Mouse (Mus musculus): ENCODE data around the gene Ntn4.
A peak's percentile ranks its signal among the peaks of the same experiment; 100 is the strongest.

The Ntn4 gene

DNA sequence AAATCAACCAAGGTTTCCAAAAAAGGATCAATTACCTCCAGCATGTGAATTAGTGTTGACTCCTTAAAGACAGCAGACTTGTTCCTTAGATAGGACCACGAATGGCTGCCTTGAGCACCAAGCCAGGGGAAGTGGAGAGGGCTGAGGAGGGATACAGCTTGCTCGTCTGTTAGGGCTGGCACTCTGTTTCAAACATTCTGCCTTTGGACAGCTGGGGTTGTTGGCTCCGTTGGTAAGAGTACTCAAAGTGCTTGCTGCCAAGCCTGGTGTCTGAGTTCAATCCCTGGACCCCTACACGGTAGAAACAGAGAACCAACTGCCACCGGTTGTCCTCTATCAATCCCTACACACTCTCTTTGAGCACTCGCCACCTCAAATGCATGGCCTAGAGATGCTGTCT is 90.0 kb downstream of the Ntn4 start:
- DNase-seq (ENCODE audit: low spot score) = no peak

DNA sequence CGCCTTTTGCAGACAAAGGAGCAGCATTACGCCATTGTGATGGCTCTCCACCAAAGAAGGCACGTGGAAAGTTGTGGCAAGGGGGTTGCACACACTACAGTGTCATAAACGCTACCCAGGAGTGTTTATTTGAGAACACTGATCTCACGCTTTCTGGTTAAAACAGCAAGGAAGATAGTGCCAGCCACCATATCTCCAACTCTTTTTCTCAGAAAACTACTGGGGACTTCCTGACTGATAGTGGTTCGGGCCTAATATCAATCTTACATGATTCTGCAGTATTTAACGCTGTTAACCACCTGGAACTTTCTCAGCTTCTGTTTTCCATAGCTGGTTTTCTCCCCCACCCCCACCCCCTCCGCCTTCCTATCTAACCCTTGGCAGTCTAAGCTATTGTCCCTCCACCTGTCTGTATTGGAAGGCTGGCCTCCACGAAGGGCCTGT is 90.8 kb downstream of the Ntn4 start:
- DNase-seq (ENCODE audit: low spot score) = no peak

DNA sequence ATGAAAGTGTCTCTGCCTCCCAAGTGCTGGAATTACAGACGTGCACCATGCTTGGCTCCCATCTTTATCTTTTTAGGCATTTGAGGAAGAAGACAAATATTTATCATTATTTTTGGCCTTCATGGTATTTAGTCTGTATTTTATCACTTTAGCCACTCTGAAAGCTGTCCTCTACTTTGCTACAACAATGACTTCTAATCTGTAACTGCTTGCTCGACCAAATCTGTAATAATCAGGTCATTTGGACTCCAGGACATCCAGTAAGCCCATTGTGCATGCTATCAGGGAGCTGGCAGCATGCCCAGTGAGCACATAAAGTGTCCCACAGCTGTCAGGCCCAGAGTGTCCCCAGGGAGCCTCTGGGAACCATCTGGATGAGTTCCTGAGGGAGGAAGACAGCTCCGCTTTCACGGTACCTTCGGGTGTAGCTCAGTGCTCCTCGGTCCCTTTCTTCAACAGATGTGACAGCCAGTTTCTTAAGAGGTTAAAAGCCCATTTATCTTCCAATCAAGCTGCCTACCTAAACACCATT is 95.7 kb downstream of the Ntn4 start:
- DNase-seq (ENCODE audit: low spot score) = no peak

DNA sequence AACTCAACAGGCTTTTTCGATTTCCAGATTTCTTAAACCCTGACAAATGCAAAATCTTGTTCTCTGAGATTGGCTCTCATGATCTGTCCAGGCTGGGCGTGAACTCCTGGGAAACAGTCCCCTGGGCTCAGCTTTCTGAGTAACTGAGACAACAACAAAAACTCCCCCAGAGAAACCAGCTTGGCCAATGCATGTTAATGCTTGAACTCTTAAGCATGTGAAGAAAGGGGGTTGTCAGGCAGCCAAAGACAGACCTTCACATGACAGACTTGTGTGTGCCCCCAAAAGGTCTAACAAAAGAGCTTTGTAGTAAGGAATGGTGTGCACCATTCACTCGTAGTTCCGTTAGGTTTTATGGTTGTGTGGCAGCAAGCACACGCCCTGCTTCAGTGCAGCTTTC is 96.6 kb downstream of the Ntn4 start:
- no peak for DNase-seq (ENCODE audit: low spot score)

DNA sequence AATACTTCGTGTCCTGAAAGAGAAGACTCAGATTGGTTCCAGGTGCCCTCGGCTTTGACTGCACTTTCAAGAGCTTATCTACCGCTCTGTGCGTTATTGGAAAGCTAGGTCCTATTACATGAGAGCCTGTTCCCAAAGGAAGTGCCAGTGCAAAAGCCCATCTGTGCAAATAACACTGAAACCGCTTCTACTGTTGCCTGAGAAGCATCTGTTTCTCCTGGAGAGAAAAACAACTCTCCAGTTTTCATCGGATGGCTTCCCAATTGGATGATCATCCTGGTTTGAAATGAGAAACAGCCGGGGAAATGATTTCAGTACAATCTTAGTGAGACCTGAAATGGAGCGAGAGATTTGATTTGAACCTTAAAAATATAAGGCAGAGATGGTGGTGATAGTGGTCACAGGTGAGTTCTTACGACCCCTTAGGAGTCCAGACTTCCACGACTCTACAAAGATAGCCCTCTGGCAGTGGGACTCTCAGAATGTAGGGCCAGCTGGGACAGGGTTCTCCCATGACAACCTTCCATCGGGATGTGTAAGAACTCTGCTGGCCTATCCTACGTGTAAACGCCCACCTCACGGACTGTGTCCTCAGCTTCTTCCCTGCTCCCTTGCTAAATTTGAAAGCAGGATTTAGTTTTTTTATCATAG is 101.1 kb downstream of the Ntn4 start:
- no peak for DNase-seq (ENCODE audit: low spot score)

DNA sequence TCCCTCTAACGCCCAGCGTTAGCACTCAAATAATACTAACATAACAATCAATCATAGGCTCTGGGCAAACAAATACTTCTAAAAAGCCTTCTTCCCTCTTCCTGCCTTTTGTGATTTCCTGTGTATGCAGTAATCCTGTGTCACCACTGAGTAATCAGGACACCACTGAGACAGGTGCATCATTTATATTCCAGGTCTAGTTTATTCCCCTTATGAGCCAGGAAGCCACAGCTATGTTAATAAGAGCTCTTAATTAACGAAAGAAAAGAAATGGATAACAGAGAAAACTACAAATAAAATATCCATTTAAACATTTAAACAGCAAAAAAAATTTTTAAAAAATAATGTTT is 101.6 kb downstream of the Ntn4 start:
- no peak for DNase-seq (ENCODE audit: low spot score)

DNA sequence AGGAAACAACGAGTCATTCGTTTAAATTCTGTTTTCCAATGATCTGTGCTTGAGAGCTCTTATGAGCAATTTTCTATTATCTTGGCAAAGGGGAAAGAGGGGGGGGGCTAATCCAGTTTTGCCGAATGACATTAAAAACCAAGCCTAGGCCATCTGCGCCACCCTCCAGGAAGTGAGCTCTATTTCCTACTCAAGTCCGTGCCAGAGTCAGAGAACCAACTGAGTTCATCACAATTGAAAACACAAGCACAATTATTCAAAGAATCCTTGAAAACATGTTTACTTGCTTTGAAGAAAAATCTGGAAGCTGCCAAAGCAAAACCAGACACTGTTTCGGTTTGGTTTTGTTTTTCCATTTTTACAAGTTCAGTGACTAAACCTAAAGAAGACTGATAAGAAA is 102.1 kb downstream of the Ntn4 start:
- no peak for DNase-seq (ENCODE audit: low spot score)

DNA sequence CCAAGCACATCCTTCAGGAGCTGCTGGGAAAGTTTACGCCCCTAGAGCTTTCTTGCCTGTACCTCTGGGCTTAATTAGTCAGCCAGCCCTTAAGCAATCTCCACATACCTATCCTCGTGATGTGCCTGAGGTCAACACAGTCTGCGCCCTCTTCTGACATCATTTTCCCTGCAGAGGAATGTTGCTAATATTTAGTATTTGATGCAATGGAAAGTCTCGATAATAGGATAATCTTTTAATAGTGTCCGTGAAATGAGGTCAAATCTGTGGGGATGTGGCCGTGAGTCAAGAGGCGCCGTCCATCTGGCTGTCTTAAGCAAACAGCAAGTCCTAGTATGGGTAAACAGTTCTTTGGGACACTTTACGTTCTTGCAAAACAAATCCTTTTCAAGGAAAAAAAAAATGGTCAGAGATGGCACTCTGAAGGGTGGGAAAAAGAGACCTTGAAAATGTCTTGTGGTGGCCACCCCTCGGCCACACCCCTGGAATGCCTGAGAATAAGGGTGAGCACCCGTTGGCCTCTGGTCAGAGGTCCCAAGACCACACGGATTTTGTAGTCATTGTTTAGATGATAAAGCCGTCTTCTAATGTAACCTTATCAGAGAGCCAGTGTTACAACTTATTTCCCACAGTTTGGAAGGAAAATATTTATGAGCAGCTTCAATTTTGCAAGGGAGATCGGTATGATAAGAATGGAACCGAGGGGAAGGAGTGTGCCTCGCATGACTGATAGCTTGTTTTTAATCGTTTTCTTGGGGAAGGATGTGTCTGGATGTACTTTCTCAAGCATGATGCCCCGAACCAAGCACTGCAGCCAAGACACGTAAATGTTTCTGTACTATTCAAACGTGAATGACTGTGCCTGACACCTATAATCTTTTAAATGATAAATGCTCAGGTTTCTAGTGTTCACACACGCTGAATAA is 109.0 kb downstream of the Ntn4 start:
- no peak for DNase-seq (ENCODE audit: low spot score)

DNA sequence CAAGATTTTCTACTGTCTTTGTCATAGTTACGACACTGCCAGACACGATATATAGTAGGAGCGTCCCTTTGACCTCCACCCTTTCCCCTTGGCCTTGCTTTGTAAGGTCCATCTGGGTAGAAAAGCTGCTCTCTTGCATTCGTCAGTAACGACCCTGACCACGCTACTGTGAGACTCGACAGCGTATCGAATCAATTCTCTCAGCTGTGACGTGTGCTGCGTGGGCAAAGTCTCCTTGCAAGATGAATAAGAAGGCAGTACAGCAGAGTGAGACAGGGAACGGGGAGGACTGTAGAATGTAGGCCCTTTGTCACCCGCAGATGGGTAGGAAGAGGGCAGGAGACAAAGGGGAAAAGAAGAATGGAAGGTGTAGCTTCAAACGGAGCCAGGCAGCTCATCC is 110.8 kb downstream of the Ntn4 start:
- DNase-seq (ENCODE audit: low spot score) = no peak

DNA sequence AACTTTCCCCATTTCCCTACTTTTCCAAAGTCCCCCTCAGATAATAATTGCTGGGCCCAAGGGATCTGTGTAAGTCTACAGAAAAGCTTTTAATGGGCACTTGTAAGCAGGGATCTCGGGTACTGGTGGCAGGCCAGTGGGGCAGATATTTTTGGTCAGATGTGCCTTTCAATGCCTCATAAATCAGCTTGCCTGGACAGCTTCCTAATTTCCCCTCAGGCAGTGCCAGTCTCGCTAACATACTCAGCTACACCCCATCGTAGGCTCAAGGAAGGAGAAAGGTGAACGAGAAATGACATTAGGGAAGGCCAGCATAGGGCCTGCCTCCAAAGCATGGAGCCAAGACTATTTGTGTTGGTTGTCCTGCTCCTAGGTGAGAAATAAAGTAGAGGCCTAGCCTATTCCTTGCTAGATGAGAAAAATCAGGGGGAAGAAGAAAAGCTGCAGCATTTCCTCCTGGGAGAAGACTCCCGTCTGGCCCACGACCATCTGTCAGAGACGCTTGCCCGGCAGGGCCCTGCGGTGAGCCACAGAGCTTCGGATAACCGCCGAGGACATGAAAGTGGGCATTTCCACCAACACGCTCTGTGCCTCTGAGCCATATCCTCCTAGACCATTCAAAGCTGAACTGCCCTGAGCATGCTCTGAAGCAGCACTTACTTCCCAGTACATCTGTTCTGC is 113.4 kb downstream of the Ntn4 start:
- no peak for DNase-seq (ENCODE audit: low spot score)

DNA sequence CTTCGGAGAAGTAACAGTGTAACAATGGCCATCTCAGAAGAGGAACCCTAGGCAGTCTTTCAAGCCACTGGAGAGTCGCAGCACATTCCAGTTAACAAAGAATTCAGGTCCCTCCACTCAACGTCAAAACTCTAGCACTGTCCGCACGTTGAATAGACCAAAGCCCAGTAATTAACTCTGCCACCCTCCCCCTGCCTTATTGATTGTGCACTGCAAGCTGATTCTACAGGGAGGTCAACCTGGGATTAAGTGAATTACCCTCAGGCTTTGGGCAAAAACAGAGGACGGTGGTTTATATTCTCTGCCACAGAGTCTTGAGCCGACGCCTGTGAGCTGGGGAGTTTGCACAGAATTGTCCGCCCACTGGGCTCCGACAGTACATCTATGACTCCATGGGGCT is 115.7 kb downstream of the Ntn4 start:
- DNase-seq (ENCODE audit: low spot score) = no peak

DNA sequence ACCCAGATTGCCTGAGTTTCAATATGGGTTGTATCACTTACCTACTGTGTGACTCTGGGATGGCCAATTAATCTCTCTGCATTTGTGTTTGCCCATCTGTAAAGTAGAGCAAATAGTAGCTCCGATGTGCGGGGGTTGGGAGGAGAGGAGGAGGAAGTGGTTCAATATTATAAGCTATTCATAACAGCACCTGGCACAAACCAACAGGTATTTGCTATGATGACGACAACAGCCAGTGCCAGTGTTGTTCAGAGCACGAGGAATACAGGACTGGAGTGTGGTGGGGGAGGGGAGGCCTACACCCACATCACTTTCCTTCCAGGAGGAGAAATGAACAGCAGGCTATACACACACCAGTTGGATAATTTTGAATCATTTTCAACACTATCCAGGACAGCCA is 119.2 kb downstream of the Ntn4 start:
- no peak for DNase-seq (ENCODE audit: low spot score)

DNA sequence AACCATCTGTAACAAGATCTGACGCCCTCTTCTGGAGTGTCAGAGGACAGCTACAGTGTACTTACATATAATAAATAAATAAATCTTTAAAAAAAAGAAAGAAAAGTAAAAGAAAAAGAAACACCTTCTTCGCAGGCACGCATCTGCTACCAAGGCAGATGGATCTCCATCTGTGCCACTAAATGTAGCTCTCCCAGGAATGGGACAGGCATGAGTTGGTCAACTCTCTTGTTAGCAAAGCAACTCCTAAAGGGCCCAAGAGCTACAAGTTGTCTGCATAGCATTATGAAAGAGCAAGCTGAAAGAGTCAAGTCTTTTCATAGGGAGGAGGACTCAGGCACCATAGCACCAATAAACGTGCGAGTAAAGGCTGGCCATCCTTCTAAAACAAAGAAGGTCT is 119.9 kb downstream of the Ntn4 start:
- no peak for DNase-seq (ENCODE audit: low spot score)

DNA sequence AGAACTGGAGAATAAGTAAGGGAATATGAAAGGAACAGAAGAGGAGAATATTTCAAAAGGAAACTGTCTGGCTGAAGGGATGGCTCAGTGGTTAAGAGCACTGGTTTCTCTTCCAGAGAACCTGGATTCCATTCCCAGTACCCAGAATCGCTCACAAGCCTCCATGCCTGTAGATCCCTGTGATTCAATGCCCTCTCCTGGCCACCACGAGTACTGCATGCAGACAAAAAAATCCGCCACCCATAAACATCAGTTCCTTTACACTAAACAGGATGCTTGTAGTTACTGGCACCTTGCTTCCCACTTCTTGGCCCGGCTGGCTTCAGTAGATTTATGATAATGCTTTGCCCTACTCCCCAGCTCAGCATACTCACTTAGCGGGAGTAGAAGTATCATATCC is 122.6 kb downstream of the Ntn4 start:
- DNase-seq (ENCODE audit: low spot score) = no peak

DNA sequence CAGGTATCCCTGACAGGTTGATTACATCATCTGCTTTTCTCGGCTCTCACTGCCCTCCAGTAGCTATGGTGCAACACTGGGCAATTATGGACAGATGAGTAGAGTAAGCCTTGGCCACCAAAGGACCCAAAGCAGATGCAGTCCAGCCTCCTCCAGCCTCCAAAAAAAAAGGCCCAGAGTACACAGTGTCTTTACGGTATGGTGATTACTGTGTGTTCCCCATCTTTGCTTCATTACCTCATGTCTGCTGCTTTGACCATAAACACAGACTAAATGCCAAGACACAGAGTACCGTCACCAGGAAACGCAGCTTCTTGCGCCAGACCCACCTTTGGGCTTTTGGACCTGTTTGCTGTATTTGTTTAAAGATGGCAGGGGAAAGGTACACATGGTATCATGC is 125.7 kb downstream of the Ntn4 start:
- DNase-seq (ENCODE audit: low spot score) = no peak

DNA sequence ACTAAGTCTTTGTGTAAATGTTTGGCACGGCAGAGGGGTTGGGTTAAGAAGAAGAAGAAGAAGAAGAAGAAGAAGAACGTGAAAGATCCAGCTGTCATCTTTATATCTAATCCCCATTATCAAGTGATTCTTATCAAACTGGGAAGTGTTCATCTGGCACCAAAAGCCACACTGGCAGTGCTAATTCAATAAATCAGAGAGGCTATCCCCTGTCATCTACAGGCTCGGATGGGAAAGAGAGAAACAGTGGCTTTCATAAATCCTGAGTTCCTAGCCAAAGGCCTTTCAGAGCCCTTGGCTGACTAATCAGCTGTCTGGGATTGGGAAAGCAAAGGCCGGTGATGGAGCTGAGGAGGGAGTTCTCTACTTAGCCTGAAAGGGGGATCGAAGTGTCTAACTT is 126.8 kb downstream of the Ntn4 start:
- no peak for DNase-seq (ENCODE audit: low spot score)

DNA sequence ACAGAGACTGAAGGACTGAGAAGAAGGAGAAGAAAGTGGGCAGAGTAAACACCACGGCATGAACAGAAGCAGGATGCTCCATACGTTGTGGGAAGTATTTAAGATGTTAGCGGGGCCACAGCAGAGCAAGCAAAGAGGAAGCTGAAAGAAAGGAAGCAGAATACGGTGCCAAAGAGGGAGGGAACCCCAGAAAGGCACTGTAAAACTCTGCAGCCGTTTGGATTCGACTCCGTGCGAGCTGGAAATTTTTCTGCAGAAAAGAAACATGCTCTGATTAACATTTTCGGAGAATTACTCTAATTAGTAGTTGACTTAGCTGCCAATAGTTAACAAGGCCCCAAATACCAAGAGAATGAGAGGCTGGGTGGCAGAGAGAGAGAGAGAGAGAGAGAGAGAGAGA is 127.7 kb downstream of the Ntn4 start:
- no peak for DNase-seq (ENCODE audit: low spot score)

DNA sequence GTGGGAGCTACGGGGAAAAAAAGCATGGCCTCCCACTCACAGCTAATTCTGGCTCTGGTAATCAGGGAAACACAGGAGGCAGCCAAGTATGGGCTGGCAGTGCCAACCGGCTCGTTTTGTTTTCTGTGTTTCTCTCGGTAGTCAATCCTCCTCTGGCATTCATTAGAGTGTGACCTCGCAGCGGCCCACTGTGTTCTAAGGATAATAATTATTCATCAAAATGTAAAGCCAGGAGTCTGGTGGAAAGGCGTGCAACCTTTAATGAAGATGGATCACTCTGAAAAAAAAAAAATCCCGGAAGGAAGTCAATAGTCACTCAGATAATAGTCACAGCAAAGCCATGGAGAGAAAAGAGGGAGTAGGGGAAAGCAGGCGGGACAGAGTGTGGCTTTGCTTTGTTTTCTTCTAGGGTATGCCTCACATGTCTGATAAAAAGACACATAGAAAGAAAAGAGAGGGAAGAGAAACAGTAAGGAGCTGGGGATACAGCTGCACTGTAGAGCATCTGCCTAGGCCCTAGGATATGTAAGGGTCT is 131.5 kb downstream of the Ntn4 start:
- DNase-seq (ENCODE audit: low spot score) = peak; percentile 32

DNA sequence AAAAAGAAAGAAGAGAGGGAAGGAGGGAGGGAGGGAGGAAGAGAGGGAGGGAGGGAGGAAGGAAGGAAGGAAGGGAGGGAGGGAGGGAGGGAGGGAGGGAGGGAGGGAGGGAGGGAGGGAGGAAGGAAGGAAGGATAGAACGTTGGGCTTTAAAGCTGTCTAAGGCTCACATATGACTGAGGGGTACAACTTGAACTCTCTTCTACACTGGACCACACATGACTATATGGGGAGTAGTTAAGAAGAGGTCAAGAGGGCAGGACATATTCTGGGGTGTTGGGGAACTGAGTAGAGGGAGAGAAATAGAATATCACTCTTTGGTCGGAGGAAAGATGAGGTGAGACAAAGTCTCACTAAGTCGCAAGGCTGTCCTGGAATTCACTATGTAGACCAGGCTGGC is 132.0 kb downstream of the Ntn4 start:
- no peak for DNase-seq (ENCODE audit: low spot score)

DNA sequence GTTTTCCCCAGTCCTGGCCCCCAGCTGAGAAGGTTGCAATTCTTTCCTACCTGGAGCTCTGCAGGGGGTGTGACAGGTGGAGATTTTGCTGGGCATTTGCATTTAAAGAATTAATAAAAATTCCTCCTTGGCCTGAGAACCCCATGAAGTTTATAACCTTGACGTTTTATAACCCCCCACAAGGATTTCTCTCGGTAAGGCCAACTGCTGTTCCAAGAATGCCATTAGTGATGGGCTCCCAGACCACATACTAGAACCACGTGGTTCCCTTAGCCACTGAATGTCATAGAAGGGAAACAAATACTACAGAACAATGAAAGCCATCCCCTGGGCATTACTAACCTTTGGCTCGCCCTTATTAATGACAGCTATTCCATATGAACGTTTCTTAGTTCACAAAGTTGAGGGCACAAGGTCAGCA is 136.3 kb downstream of the Ntn4 start:
- DNase-seq (ENCODE audit: low spot score) = no peak

DNA sequence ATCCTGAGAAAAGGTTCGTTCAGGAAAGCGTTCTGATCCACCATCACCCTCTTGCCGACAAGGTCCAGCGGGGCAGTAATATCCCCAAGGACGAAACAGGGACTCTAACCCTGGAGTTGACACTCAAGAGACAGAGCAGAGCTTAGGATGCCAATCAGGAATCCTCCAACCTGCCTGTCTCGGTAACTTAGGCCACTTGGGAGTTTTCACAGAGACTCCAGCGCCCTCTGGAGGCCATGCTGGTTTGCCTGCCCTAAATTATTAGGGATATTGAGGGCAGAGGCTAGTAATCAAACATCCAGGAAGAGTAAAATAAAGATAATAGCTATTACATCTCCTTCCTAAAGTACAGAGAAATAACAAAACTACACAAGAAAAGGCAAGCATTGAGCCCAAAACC is 136.9 kb downstream of the Ntn4 start:
- DNase-seq (ENCODE audit: low spot score) = no peak

DNA sequence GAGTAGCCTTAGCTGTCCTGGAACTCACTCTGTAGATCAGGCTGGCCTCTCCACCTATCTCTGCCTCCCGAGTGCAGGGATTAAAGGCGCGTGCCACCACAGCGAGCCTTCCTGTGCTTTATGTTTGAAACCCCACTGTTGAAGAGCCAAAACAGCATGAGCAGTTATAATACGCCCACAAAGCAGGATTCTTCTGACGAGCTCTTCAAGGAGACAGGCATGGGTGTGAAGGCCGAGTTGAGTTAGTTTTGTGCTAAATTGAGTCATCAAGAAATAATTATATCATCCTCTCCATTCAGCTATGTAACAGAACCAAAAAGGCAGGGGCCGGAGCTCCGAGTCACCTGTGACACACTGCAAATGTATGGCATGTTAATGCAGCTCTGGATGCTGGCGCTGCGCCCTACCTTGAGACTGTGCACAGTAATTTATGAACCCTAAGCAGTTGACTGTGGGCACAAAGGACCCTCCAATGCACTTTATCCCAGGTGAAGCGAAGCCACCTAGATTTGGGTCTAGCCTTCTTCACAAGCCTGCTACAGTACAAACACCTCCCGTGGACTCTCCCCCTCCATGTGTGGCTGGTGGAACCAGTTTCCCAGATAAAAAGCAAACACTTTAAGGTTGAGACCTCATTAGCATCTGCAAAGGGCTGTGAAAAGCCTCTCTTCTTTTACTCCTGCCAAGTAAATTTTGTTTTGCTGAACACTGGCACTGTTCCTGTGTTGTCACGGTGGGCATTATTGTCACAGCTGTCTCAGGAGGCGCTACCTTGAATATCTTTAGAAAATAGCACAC is 142.9 kb downstream of the Ntn4 start:
- DNase-seq (ENCODE audit: low spot score) = no peak
